Mouse (Mus musculus) right cerebral cortex, adult 2 months (tissue): Measurements from ENCODE around the gene Letm1.

Experiments
- DNase-seq, 2 experiments: peaks; one replicate each; pipeline ENCODE4 v3.0.0; 2021 to 2022; ENCODE audit warnings: low spot score in 2 of 2

The Letm1 gene

GRCm38 (mm10) chr5:33782345-33782998, at the start of gene Letm1:
Gene Letm1 (minus strand): TSS chr5:33782817.
- DNase-seq: peak; percentile 96 to 98

- no peak for DNase-seq
These were observed 48.2 kb upstream of the Letm1 start for GRCm38 (mm10) chr5:33830832-33831231.

GRCm38 (mm10) chr5:33829958-33830357, 47.3 kb upstream of the Letm1 start:
- DNase-seq: no peak

- no peak for DNase-seq
These were observed 45.5 kb upstream of the Letm1 start for GRCm38 (mm10) chr5:33828107-33828506.

- DNase-seq: no peak
These were observed 43.4 kb upstream of the Letm1 start for GRCm38 (mm10) chr5:33826001-33826400.

- DNase-seq: no peak
These were observed 39.8 kb upstream of the Letm1 start for GRCm38 (mm10) chr5:33822456-33822855.

GRCm38 (mm10) chr5:33821901-33822427, 39.3 kb upstream of the Letm1 start:
- DNase-seq: no peak

- DNase-seq: peak; percentile 29 to 51
These were observed 38.4 kb upstream of the Letm1 start for GRCm38 (mm10) chr5:33820733-33821621.

- DNase-seq: peak; percentile 88
These were observed 37.5 kb upstream of the Letm1 start, which contains the start of gene Nsd2 for GRCm38 (mm10) chr5:33819876-33820732. Gene Nsd2 (plus strand): TSS chr5:33820725.

GRCm38 (mm10) chr5:33819141-33819875, 36.7 kb upstream of the Letm1 start:
- DNase-seq: peak; percentile 53 to 59

- no peak for DNase-seq
These were observed 35.5 kb upstream of the Letm1 start for GRCm38 (mm10) chr5:33818104-33818503.

GRCm38 (mm10) chr5:33816008-33816725, 33.5 kb upstream of the Letm1 start:
- DNase-seq: no peak

- DNase-seq: no peak
These were observed 28.9 kb upstream of the Letm1 start for GRCm38 (mm10) chr5:33811519-33811918.

- no peak for DNase-seq
These were observed 20.7 kb upstream of the Letm1 start for GRCm38 (mm10) chr5:33803337-33803736.

GRCm38 (mm10) chr5:33791912-33792643, 9.5 kb upstream of the Letm1 start:
- DNase-seq: no peak

GRCm38 (mm10) chr5:33782999-33783390, 378 bp upstream of the Letm1 start:
- DNase-seq: no peak

- peak in 1 of 2 experiments; percentile 10 for DNase-seq
These were observed 663 bp downstream of the Letm1 start for GRCm38 (mm10) chr5:33781964-33782344.

GRCm38 (mm10) chr5:33777195-33777594, 5.4 kb downstream of the Letm1 start:
- no peak for DNase-seq

- no peak for DNase-seq
These were observed 39.1 kb downstream of the Letm1 start for GRCm38 (mm10) chr5:33743481-33743880.

- DNase-seq: no peak
These were observed 42.1 kb downstream of the Letm1 start for GRCm38 (mm10) chr5:33740548-33740947.
